Mouse (Mus musculus): ENCODE results near the gene Cd24a.

Gene Cd24a

GRCm38 (mm10) chr10:43577997-43578331, at the start of gene Cd24a:
Gene Cd24a, plus strand, starts transcription at chr10:43578284.
- DNase-seq (ENCODE audit: low read depth, low spot score), result no peak

GRCm38 (mm10) chr10:43534382-43534781, 43.7 kb upstream of the Cd24a start:
- DNase-seq (ENCODE audit: low read depth, low spot score), result no peak

GRCm38 (mm10) chr10:43537652-43538051, 40.4 kb upstream of the Cd24a start:
- DNase-seq (ENCODE audit: low read depth, low spot score), result peak; percentile 17

GRCm38 (mm10) chr10:43538831-43539230, 39.3 kb upstream of the Cd24a start:
- DNase-seq (ENCODE audit: low read depth, low spot score), result no peak

GRCm38 (mm10) chr10:43539746-43540310, 38.3 kb upstream of the Cd24a start:
- DNase-seq (ENCODE audit: low read depth, low spot score), result no peak

DNA sequence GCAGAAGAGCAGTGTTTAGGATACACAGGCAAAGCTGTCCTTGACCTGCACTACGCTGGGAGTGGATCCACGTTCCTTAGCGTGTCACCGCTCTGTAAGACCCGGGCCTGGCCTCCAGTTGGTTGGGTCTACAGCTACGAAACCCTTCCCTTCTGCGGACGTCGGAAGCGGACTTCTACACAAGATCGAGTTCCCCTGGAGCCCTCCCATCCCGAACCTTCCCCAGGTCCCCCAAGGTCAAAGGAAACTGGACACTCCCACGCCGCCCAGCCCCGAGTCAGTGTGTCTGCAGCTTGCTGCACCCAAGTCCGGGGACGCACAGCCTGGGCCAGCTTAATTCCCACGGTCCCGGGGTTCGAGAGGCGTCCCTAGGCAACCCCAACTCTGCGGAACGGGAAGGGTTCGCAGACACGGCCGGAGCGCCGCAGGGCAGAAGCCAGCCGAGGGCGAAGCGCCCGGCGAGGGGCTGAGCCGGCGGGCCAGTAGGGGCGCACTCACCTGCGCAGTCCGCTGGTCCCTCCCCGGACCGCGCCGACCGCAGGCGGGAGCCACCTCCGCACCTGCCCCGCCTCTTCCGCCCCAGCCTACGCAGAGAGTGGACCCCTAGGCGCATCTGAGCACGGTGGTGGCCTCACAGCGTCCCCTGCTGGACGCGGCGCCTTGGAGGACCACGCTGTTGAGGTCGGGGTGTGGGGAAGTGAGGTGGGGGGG, 37.5 kb upstream of the Cd24a start, which contains the start of gene 1700021F05Rik:
TSS of gene 1700021F05Rik (minus strand) at position 553 of the 711 bp plus-strand sequence.
- peak; percentile 90 for DNase-seq (ENCODE audit: low read depth, low spot score)

GRCm38 (mm10) chr10:43541153-43541544, 36.9 kb upstream of the Cd24a start:
- no peak for DNase-seq (ENCODE audit: low read depth, low spot score)

DNA sequence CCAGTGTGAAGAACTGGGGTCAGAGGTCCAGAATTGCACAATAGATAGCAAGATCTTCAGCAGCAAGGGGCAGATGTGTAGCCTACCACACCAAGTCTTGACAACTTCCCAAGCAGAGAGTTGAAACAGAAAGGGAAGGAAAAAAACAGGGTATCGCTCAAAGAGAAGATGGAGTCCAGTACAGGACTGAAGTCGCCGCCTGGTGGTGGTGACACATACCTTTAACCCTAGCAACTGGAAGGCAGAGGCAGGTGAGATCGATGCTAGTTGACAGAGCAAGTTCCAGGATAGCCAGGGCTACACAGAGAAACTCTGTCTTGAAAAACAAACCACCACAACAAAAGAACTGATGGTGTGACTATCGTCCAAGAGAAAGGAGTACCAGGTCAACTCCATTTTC, 28.7 kb upstream of the Cd24a start:
- DNase-seq (ENCODE audit: low read depth, low spot score), result peak; percentile 26

DNA sequence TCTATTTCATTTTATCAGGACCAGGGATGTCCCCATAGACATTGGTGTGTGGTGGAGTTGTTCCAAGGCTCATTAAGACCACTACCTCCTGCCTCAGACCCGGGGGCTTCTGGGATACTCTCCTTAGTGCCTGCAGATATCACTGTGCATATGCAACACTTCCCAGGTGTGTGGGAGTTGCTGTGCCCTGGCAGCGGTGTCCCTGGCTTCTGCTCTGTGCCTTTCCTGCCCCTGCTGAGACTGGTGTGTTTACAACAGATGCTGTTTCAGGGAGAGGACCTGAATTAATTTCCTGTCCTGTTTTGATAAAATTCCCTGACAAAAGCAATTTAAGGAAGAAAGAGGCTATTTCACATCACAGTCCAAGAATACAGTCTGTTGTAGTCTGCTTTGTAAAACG, 27.2 kb upstream of the Cd24a start:
- DNase-seq (ENCODE audit: low read depth, low spot score), result no peak

DNA sequence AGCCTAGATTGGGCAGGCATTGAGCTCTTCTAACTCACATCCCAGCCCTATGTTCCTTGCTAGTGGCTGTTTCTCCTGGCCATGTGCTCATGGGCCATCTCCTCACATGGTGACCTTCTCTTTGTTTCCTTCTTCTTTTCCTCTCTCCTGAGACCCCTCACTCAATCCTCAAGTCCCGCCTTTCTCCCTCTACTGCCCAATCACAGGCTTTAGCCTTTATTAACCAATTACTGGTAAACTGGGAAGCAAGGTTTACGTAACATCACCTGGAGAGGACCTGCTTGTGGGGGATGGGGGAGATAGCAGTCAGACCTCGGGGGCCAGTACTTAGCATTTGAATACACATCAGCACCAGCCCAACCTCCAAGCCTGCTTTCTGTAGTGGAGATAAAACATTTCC, 26.7 kb upstream of the Cd24a start:
- DNase-seq (ENCODE audit: low read depth, low spot score), result no peak

GRCm38 (mm10) chr10:43557630-43558165, 20.4 kb upstream of the Cd24a start:
- no peak for DNase-seq (ENCODE audit: low read depth, low spot score)

GRCm38 (mm10) chr10:43559313-43559712, 18.8 kb upstream of the Cd24a start:
- DNase-seq (ENCODE audit: low read depth, low spot score), result no peak

DNA sequence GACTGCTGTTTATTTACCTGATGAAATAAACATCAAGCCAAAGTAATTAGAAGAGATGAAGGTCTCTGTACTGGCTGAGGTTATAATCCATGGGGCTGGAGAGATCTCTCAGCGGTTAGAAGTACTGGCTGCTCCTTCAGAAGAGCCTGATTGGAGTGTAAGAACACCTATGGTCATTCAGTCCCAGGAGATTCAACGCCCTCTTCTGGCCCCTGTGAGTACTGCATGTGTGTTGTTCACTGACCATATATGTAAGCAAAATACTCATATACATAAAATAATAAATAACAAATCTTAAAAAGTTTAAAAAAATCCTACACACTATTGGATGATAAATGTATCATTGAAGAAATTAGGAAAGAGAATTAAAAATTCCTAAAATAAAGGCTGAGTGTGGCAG, 17.3 kb upstream of the Cd24a start:
- DNase-seq (ENCODE audit: low read depth, low spot score), result peak; percentile 26

DNA sequence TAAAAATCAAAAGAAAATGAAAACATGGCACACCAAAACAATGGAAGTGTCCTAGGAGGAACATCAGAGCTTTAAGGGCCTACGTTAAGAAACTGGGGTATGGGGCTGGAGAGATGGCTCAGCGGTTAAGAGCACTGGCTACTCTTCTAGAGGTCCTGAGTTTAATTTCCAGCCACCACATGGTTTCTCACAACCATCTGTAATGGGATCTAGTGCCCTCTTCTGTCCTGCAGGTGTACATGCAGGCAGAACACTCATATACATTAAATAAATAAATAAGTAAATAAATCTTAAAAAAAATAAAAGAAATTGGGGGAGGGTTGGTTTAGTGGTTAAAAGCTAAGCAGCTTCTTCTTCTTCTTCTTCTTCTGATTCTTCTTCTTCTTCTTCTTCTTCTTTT, 16.8 kb upstream of the Cd24a start:
- DNase-seq (ENCODE audit: low read depth, low spot score), result no peak

DNA sequence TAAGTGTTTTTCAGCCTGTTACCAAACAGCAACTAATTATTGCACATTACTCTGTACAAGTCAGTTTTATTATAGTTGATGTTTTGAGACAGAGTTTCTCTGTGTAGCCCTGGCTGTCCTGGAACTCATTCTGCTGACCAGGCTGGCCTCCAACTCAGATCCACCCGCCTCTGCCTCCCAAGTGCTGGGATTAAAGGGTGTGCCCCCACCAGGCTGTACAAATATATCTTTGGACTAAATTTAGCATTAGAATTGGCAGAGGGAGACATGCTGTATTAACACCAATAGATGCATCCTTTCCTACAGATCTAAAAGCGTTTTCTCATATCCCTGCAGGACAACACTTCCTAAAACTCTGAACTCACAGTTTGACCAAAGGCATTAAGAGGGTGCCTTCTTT, 3.7 kb upstream of the Cd24a start:
- DNase-seq (ENCODE audit: low read depth, low spot score), result no peak

GRCm38 (mm10) chr10:43574956-43575355, 3.1 kb upstream of the Cd24a start:
- peak; percentile 89 for DNase-seq (ENCODE audit: low read depth, low spot score)

- peak; percentile 17 for DNase-seq (ENCODE audit: low read depth, low spot score)
Measured at GRCm38 (mm10) chr10:43577299-43577996, 636 bp upstream of the Cd24a start.

DNA sequence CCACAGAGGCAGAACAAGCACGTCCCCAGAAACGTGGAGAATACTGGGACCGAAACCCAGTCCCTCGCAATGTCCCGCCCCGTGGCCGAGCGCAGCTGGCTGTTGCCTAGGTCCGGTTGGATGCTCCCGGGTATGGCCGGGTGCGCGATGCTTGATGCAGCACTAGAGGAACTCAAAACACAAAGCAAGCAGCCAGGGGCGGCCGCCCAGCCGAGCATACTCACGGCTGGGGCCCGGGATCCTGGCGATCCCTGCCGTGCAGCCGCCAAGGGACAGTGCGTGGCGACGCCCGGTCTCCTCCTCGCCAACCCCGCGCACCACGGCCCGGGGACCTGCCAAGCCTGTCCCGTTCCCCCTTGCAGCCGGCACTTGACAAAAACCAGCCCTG, 276 bp downstream of the Cd24a start:
- DNase-seq (ENCODE audit: low read depth, low spot score), result peak; percentile 28

GRCm38 (mm10) chr10:43578754-43579380, 783 bp downstream of the Cd24a start:
- DNase-seq (ENCODE audit: low read depth, low spot score), result no peak

DNA sequence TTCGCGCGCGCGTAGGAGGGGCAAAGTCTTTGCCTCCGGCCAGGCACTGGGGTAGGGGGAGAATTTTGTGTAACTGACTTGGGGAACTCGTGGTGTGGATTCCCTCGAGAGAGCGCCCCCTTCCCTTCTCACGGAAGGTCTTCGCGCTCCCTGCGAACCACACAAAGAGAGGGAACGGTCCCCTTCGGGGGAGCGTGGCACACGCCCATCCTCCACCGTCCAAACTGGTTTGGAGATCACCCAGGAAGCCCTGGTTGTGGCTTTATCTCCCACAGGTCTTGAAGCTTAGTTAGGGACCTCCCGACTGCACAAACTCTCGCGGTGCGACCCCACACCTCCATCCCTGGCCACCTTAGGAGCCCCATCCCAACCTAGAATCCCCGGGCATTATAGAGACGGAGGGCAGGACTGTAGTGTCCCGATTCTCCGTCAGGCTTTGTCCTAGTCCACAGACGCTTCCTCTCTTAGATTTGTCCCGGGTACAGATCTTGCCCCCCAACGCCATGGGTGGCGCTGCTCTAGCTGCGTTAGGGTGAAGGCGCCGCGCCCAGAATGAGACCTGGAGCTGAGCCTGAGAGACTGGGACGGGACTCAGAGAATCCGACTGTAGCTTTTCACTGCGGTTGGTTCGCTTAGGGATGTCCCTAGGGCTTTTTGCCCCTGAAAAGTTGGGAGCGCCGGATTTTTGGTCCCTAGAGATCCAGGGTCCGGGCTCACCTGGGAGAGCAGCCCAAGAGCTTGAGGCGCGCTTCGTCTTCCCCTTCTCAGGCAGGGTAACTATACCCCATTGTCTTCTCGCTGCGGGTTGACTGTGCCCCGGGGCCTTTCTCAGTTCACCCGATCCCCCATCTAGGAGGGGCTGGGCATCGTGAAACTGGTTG, 1.5 kb downstream of the Cd24a start:
- DNase-seq (ENCODE audit: low read depth, low spot score), result no peak

GRCm38 (mm10) chr10:43580649-43581078, 2.6 kb downstream of the Cd24a start:
- no peak for DNase-seq (ENCODE audit: low read depth, low spot score)
